Mouse (Mus musculus): ENCODE data around the gene Rab30.

DNA sequence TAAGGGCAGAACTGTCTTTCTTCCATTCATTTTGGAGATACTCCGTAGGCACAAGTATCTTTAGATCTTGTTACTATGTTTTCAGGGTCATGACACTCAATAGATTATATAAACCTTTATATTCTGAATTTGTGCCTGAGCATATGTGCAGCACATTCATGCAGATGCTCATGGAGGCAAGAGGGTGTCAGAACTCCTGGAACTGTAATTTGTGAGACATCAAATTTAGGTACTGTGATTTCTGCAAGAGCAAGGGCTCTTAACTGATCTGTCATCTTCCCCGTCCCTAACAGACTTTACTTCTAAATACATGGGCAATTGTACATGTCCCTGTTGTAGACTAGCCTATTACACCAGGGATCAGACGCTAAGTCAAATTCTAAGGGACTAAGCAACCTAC is 10.4 kb upstream of the Rab30 start:
- TF ChIP-seq POLR2A (IDR thresholded peaks at IDR 0.05; ENCODE audit: borderline replicate concordance, extremely low read depth, low read depth, low read length) (no peak), CTCF (IDR thresholded peaks at IDR 0.05; ENCODE audit: insufficient read depth, low read length) (no peak)
